In the genomic region with DNA sequence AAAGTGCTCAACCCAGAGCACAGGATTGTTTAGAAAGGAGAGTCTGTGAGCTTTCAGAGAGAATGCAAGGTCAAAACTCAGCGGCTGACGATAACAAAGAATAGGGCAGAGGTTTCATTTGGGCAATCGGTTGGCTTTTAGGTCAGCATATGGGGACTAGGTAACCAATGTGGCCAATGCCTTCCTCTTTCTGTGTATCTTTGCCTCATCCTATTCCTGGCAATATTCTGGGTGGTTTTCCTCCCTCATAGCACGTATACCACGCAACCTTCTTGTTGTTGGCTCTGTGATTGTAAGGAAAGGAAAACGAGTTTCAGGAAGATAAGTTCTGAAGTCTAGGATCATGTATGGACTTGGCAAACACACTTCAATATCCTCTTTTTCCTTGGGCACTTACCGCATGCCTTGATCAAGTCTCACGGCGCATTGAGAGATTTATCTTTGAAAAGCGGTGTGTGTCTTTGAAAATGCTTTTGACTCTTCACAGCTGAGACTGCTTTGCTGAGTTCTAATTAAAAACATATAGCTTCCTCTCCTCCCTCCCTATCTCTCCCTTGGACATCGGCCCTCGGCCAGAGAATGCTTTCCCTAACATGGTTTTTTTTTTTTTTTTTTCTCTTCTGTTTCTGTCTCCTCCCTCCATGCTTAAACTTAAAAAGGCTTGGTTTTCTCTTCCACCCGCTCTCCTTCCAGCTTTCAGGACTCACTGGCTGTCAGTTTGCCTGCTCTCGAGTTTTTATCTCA, we compare ENCODE assay signal across 21 mouse cellular contexts. TPM values are rescaled to one million over a fixed set of nuclear protein-coding genes. Genes with fewer than 3 reads are reported as not detected.
DNase-seq lines count a peak whose midpoint lies in the region; ATAC-seq and TF ChIP-seq lines count a peak whose summit lies in the region.
"Had no signal": no experiment of that assay in that cellular context is flagged by ENCODE, and none has a peak within 500 bp of the region (broad histone marks: within the 10 kb centered on the region; RNA-seq: fewer than 3 reads in every experiment).

No protein-coding gene starts in this region.

- 67% methylated on average over 14 of the region's 14 CpGs for WGBS in kidney, embryonic 14.5 days

- no peak for TF ChIP-seq EP300 in MEL (IDR thresholded peaks at IDR 0.05; ENCODE audit: low read depth in 1 of 2, low read length in 2 of 2)

- H3K27ac ChIP-seq in kidney, embryonic 14.5 days (ENCODE audit: low read depth, low read length) = peak overlapping the region; percentile 13; the same call in 1 of the 2 replicates
- peak overlapping the region; percentile 77 for H3K27ac ChIP-seq in MEL (ENCODE audit: control insufficient read depth, low read depth, low read length)
- H3K27ac ChIP-seq: kidney, embryonic 15.5 days; layer of hippocampus, adult 2 months; liver, embryonic 14.5 days had no signal

- H3K4me3 ChIP-seq in kidney, embryonic 14.5 days (ENCODE audit: low read length) = no peak overlapping the region
- peak overlapping the region; percentile 69 to 97 for H3K4me3 ChIP-seq in MEL (ENCODE audit: control insufficient read depth in 1 of 2, insufficient read depth in 1 of 2, low read depth in 2 of 2, low read length in 2 of 2)
- H3K4me3 ChIP-seq: erythroblast, embryonic 14.5 days; kidney, embryonic 15.5 days; layer of hippocampus, adult 2 months had no signal

- no peaks in the 10 kb centered on the region; the same call in 1 of the 2 replicates for H3K79me2 ChIP-seq in MEL (ENCODE audit: control insufficient read depth, insufficient read depth, low read length, poor library complexity)

- no peak for ATAC-seq in kidney, embryonic 14.5 days (ENCODE audit: low FRiP score, low TSS enrichment)
- ATAC-seq in granulocyte monocyte progenitor cell, adult 5-6 weeks (replicated peaks; ENCODE audit: poor library complexity, severe bottlenecking) = peak; percentile 70
- ATAC-seq: forebrain, embryonic 14.5 days had no signal

- peak; percentile 12 for DNase-seq in embryo, embryonic 10.5 days (ENCODE audit: low spot score)
- no peak for DNase-seq in embryo, embryonic 11 days
- DNase-seq in kidney, adult 11 months = no peak
- peak; percentile 76 for DNase-seq in MEL (ENCODE audit: low read depth, low spot score)
- DNase-seq in frontal cortex, postnatal 36 days (ENCODE audit: low spot score in 2 of 2) = no peak
- no peak for DNase-seq in spleen, postnatal 36 days (ENCODE audit: low spot score in 2 of 2)
- DNase-seq: adrenal gland, postnatal 10 days; cerebellum, adult 11-12 months; cerebellum, postnatal 36 days; lung, postnatal 36 days; retina, postnatal 1 day; right cerebral cortex, postnatal 4 days had no signal

- TF ChIP-seq CTCF in MEL (IDR thresholded peaks at IDR 0.05 in 2 of 3, conservative IDR thresholded peaks at IDR 0.05 in 1 of 3; ENCODE audit: control insufficient read depth in 1 of 3, insufficient read depth in 1 of 3, low read depth in 2 of 3, low read length in 3 of 3, poor library complexity in 1 of 3, severe bottlenecking in 1 of 3) = no peak

- no peak overlapping the region for H3K4me2 ChIP-seq in kidney, embryonic 14.5 days (replicated peaks; ENCODE audit: low read depth, low read length)
- H3K4me2 ChIP-seq: kidney, embryonic 15.5 days; midbrain, embryonic 11.5 days had no signal

- no peaks in the 10 kb centered on the region for H3K36me3 ChIP-seq in kidney, embryonic 14.5 days (ENCODE audit: control insufficient read depth, insufficient read depth, low read length)
- peaks cover 0 to 4% of the 10 kb centered on the region in 2 experiments; a peak in 1 of 4 replicates for H3K36me3 ChIP-seq in MEL (ENCODE audit: control insufficient read depth in 1 of 2, insufficient read depth in 2 of 2, low read length in 2 of 2)
- H3K36me3 ChIP-seq: kidney, embryonic 15.5 days had no signal

- no peaks in the 10 kb centered on the region for H3K4me1 ChIP-seq in kidney, embryonic 14.5 days (ENCODE audit: control insufficient read depth, insufficient read depth, low read length)
- H3K4me1 ChIP-seq in MEL (ENCODE audit: control insufficient read depth in 1 of 2, insufficient read depth in 2 of 2, low read length in 2 of 2) = peaks cover 0 to 4% of the 10 kb centered on the region in 2 experiments; a peak in 1 of 4 replicates
- H3K4me1 ChIP-seq: kidney, embryonic 15.5 days had no signal

- no peak for TF ChIP-seq RAD21 in MEL (IDR thresholded peaks at IDR 0.05; ENCODE audit: low read depth, low read length)

- no peaks in the 10 kb centered on the region for H3K9me3 ChIP-seq in kidney, embryonic 14.5 days (ENCODE audit: control insufficient read depth, low read length)
- no peaks in the 10 kb centered on the region for H3K9me3 ChIP-seq in MEL (replicated peaks; ENCODE audit: insufficient read depth, low read length)
- H3K9me3 ChIP-seq: kidney, embryonic 15.5 days had no signal

- no peak; a peak in 1 of 4 replicates for TF ChIP-seq POLR2A in MEL (IDR thresholded peaks at IDR 0.05; ENCODE audit: control insufficient read depth in 1 of 2, insufficient read depth in 1 of 2, low read depth in 1 of 2, low read length in 2 of 2, poor library complexity in 1 of 2)

- H3K9ac ChIP-seq in kidney, embryonic 14.5 days (ENCODE audit: low read depth, low read length) = no peak overlapping the region
- peak overlapping the region; percentile 64 for H3K9ac ChIP-seq in MEL (ENCODE audit: control insufficient read depth, low read depth, low read length, poor library complexity, severe bottlenecking)
- H3K9ac ChIP-seq: kidney, embryonic 15.5 days; liver, embryonic 14.5 days had no signal

- no peaks in the 10 kb centered on the region for H3K27me3 ChIP-seq in kidney, embryonic 14.5 days (ENCODE audit: control insufficient read depth, insufficient read depth, low read length)
- no peaks in the 10 kb centered on the region for H3K27me3 ChIP-seq in MEL (ENCODE audit: control insufficient read depth in 1 of 2, insufficient read depth in 2 of 2, low read length in 2 of 2)
- H3K27me3 ChIP-seq: CH12.LX; kidney, embryonic 15.5 days had no signal

TF ChIP-seq in MEL, 35 proteins besides CTCF, POLR2A, EP300 and RAD21:
- TF ChIP-seq SIN3A (IDR thresholded peaks at IDR 0.05; ENCODE audit: low read length) (peak; percentile 20; the same call in 1 of the 2 replicates), UBTF (IDR thresholded peaks at IDR 0.05; ENCODE audit: borderline replicate concordance, insufficient read depth, low read depth, low read length) (no peak), ZC3H11A (IDR thresholded peaks at IDR 0.05; ENCODE audit: low read depth, low read length) (no peak), CHD1 (IDR thresholded peaks at IDR 0.05; ENCODE audit: low read depth, low read length) (no peak), ZNF384 (IDR thresholded peaks at IDR 0.05; ENCODE audit: low read depth, low read length) (peak; percentile 57), TBP (IDR thresholded peaks at IDR 0.05; ENCODE audit: low read depth, low read length) (peak; percentile 61), TAL1 (IDR thresholded peaks at IDR 0.05; ENCODE audit: low read length) (no peak), BHLHE40 (IDR thresholded peaks at IDR 0.05; ENCODE audit: borderline replicate concordance, low read depth, low read length) (no peak), NRF1 (IDR thresholded peaks at IDR 0.05; ENCODE audit: insufficient read depth, low read depth, low read length, poor library complexity, severe bottlenecking) (no peak), ELF1 (IDR thresholded peaks at IDR 0.05; ENCODE audit: low read depth, low read length) (no peak), SMC3 (IDR thresholded peaks at IDR 0.05; ENCODE audit: low read depth, low read length) (no peak), MYC (IDR thresholded peaks at IDR 0.05; ENCODE audit: low read depth, low read length) (peak; percentile 19; the same call in 1 of the 2 replicates)

RNA-seq across cellular contexts. Expression of gene Esr1, which starts 22.1 kb away (rescaled TPM):
- polyA plus RNA-seq in kidney, embryonic 14.5 days (2014; fragmentation: Nextera tagmentation; extraction: Ambion mirVana) = 1.0 and 2.1 TPM in 2 replicates
- total RNA-seq in MEL (2012; rRNA removed) = 0.65 and 0.69 TPM in 2 replicates
- under 1 TPM in 1 of 2 experiments, not detected in 1; 0.65 TPM for polyA plus RNA-seq in MEL (2012; ENCODE audit: insufficient read depth in 1 of 2, insufficient read length in 2 of 2, low read depth in 1 of 2, low replicate concordance in 2 of 2, missing spikeins in 1 of 2)
- 18.2 and 19.4 TPM in 2 replicates for total RNA-seq in granulocyte monocyte progenitor cell, adult 5-6 weeks (2014; fragmentation: Nextera tagmentation)
- 14.8 and 16.9 TPM in 2 replicates for total RNA-seq in granulocyte monocyte progenitor cell, adult 5-6 weeks (2017)

Comparison
In these comparisons a context has a peak if more than half of its experiments do, and no peak if none do; other contexts are left out.
1. DNase-seq: peak in embryo, embryonic 10.5 days (single experiment) and MEL (single experiment); none in embryo, embryonic 11 days (single experiment), kidney, adult 11 months (single experiment), frontal cortex, postnatal 36 days (0 of 2) and spleen, postnatal 36 days (0 of 2).